ENCODE assay signal across 16 mouse cellular contexts in the genomic region with DNA sequence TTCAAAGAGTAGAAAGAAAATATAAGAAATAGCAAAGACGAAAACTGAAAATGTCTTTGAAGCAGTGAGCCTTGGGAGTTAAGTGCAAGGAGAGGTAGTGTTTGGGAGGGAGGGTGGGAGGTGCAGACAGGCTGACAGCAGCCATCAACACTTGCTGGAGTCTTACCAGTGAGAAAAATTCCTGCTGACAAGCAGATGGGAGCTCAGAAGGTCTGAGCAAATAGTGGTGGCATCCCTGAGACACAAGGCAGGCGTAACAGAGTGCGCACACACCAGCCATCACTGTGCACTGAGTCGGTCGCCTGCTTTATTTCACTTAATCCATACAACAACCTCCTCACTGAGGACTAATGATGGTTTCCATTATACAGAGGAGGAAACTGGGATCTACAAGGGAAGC. TPM values are rescaled to one million over a fixed set of nuclear protein-coding genes. Genes with fewer than 3 reads are reported as not detected.
DNase-seq lines count a peak whose midpoint lies in the region; ATAC-seq lines count a peak whose summit lies in the region.
"Had no signal": no experiment of that assay in that cellular context is flagged by ENCODE, and none has a peak within 500 bp of the region (broad histone marks: within the 10 kb centered on the region; RNA-seq: fewer than 3 reads in every experiment).

No protein-coding gene starts in this region.

- H3K4me3 ChIP-seq in forebrain, embryonic 15.5 days = no peak overlapping the region
- H3K4me3 ChIP-seq in forebrain, embryonic 10.5 days = no peak overlapping the region
- H3K4me3 ChIP-seq in heart, embryonic 16.5 days (ENCODE audit: low read length) = no peak overlapping the region
- H3K4me3 ChIP-seq in midbrain, embryonic 12.5 days = no peak overlapping the region
- no peak overlapping the region for H3K4me3 ChIP-seq in midbrain, embryonic 13.5 days (replicated peaks)
- H3K4me3 ChIP-seq: embryonic facial prominence, embryonic 13.5 days; intestine, embryonic 15.5 days; layer of hippocampus, adult 2 months; liver, embryonic 12.5 days had no signal

- no peaks in the 10 kb centered on the region for H3K9me3 ChIP-seq in forebrain, embryonic 15.5 days
- no peaks in the 10 kb centered on the region for H3K9me3 ChIP-seq in forebrain, embryonic 10.5 days
- no peaks in the 10 kb centered on the region for H3K9me3 ChIP-seq in heart, embryonic 16.5 days (replicated peaks; ENCODE audit: control insufficient read depth, low read length)
- no peaks in the 10 kb centered on the region for H3K9me3 ChIP-seq in midbrain, embryonic 12.5 days
- no peaks in the 10 kb centered on the region for H3K9me3 ChIP-seq in midbrain, embryonic 13.5 days
- H3K9me3 ChIP-seq: embryonic facial prominence, embryonic 13.5 days; intestine, embryonic 15.5 days; liver, embryonic 12.5 days had no signal

- ATAC-seq in forebrain, embryonic 15.5 days (replicated peaks) = peak; percentile 85
- ATAC-seq in heart, embryonic 16.5 days (replicated peaks; ENCODE audit: extremely low read depth, insufficient read depth, low FRiP score) = no peak
- no peak for ATAC-seq in midbrain, embryonic 12.5 days (ENCODE audit: low FRiP score, low read depth)
- ATAC-seq in midbrain, embryonic 13.5 days = no peak
- ATAC-seq: intestine, embryonic 15.5 days; Patski had no signal

- H3K4me2 ChIP-seq in forebrain, embryonic 15.5 days (replicated peaks) = no peak overlapping the region
- no peak overlapping the region for H3K4me2 ChIP-seq in heart, embryonic 16.5 days (ENCODE audit: low read depth, low read length)
- H3K4me2 ChIP-seq in midbrain, embryonic 12.5 days (replicated peaks) = no peak overlapping the region
- H3K4me2 ChIP-seq in midbrain, embryonic 13.5 days (replicated peaks) = no peak overlapping the region
- H3K4me2 ChIP-seq: embryonic facial prominence, embryonic 13.5 days; intestine, embryonic 15.5 days; liver, embryonic 12.5 days had no signal

- H3K27me3 ChIP-seq in forebrain, embryonic 15.5 days = no peaks in the 10 kb centered on the region
- no peaks in the 10 kb centered on the region for H3K27me3 ChIP-seq in forebrain, embryonic 10.5 days (ENCODE audit: poor library complexity, severe bottlenecking)
- no peaks in the 10 kb centered on the region for H3K27me3 ChIP-seq in heart, embryonic 16.5 days (ENCODE audit: control insufficient read depth, insufficient read depth, low read length)
- H3K27me3 ChIP-seq in midbrain, embryonic 12.5 days = no peaks in the 10 kb centered on the region
- H3K27me3 ChIP-seq in midbrain, embryonic 13.5 days = 0 out of 2 replicates have a peak, but pooled peaks cover 4% of the 10 kb centered on the region
- H3K27me3 ChIP-seq: embryonic facial prominence, embryonic 13.5 days; intestine, embryonic 15.5 days; liver, embryonic 12.5 days; Patski had no signal

- H3K9ac ChIP-seq in forebrain, embryonic 15.5 days (replicated peaks) = no peak overlapping the region
- H3K9ac ChIP-seq in heart, embryonic 16.5 days (ENCODE audit: low read length) = no peak overlapping the region
- no peak overlapping the region for H3K9ac ChIP-seq in midbrain, embryonic 12.5 days (replicated peaks)
- H3K9ac ChIP-seq in midbrain, embryonic 13.5 days (replicated peaks) = no peak overlapping the region
- H3K9ac ChIP-seq: embryonic facial prominence, embryonic 13.5 days; intestine, embryonic 15.5 days; liver, embryonic 12.5 days had no signal

- DNase-seq in forebrain, embryonic 10.5 days (ENCODE audit: extremely low spot score, low spot score) = no peak
- no peak for DNase-seq in heart, adult 11 months
- DNase-seq in telencephalon, adult 2 months (ENCODE audit: low read depth, low spot score) = peak; percentile 44
- DNase-seq: B cell, adult 2 months; gastrocnemius, postnatal 25 days; retina, postnatal 1 day; thymus, postnatal 36 days had no signal

- 63% methylated on average over 5 of the region's 5 CpGs for WGBS in forebrain, embryonic 15.5 days
- 91% methylated on average over 5 of the region's 5 CpGs for WGBS in forebrain, embryonic 10.5 days
- WGBS in heart, embryonic 16.5 days = 42% methylated on average over 5 of the region's 5 CpGs
- WGBS in midbrain, embryonic 12.5 days = 79% methylated on average over 5 of the region's 5 CpGs
- WGBS in midbrain, embryonic 13.5 days = 75% methylated on average over 5 of the region's 5 CpGs

- no peaks in the 10 kb centered on the region for H3K36me3 ChIP-seq in forebrain, embryonic 15.5 days
- no peaks in the 10 kb centered on the region for H3K36me3 ChIP-seq in forebrain, embryonic 10.5 days (replicated peaks)
- H3K36me3 ChIP-seq in heart, embryonic 16.5 days (ENCODE audit: control insufficient read depth, insufficient read depth) = no peaks in the 10 kb centered on the region
- no peaks in the 10 kb centered on the region for H3K36me3 ChIP-seq in midbrain, embryonic 12.5 days
- H3K36me3 ChIP-seq in midbrain, embryonic 13.5 days = no peaks in the 10 kb centered on the region
- H3K36me3 ChIP-seq: embryonic facial prominence, embryonic 13.5 days; intestine, embryonic 15.5 days; liver, embryonic 12.5 days had no signal

- H3K4me1 ChIP-seq in forebrain, embryonic 15.5 days = peaks cover 28% of the 10 kb centered on the region
- peaks cover 29% of the 10 kb centered on the region for H3K4me1 ChIP-seq in forebrain, embryonic 10.5 days
- peaks cover 31% of the 10 kb centered on the region for H3K4me1 ChIP-seq in heart, embryonic 16.5 days (ENCODE audit: control insufficient read depth, insufficient read depth, low read length)
- peaks cover 16% of the 10 kb centered on the region for H3K4me1 ChIP-seq in midbrain, embryonic 12.5 days
- H3K4me1 ChIP-seq in midbrain, embryonic 13.5 days (replicated peaks) = peaks cover 20% of the 10 kb centered on the region

- no peak overlapping the region; the same call in 1 of the 2 replicates for H3K27ac ChIP-seq in forebrain, embryonic 15.5 days (replicated peaks)
- H3K27ac ChIP-seq in forebrain, embryonic 10.5 days = no peak overlapping the region
- peak overlapping the region; percentile 51; the same call in 1 of the 2 replicates for H3K27ac ChIP-seq in heart, embryonic 16.5 days (ENCODE audit: low read length)
- H3K27ac ChIP-seq in midbrain, embryonic 12.5 days (replicated peaks) = 0 out of 2 replicates have a peak overlapping the region, but pooled peaks have one; percentile 20
- H3K27ac ChIP-seq in midbrain, embryonic 13.5 days = no peak overlapping the region
- H3K27ac ChIP-seq: intestine, embryonic 15.5 days; layer of hippocampus, adult 2 months; liver, embryonic 12.5 days had no signal

RNA-seq across cellular contexts. Expression of gene Disp1, which starts 37.8 kb away (rescaled TPM):
- 5.6 and 5.9 TPM in 2 replicates for polyA plus RNA-seq in forebrain, embryonic 15.5 days (2015; fragmentation: Nextera tagmentation; extraction: Ambion mirVana)
- 9.2 and 10.3 TPM in 2 replicates for polyA plus RNA-seq in forebrain, embryonic 10.5 days (2016; fragmentation: Nextera tagmentation; extraction: Ambion mirVana)
- polyA plus RNA-seq in heart, embryonic 16.5 days (2015; fragmentation: Nextera tagmentation; extraction: Ambion mirVana) = 9.9 and 10.3 TPM in 2 replicates
- 12.2 and 13.2 TPM in 2 replicates for polyA plus RNA-seq in midbrain, embryonic 12.5 days (2016; fragmentation: Nextera tagmentation; extraction: Ambion mirVana)
- polyA plus RNA-seq in midbrain, embryonic 13.5 days (2015; fragmentation: Nextera tagmentation; extraction: Ambion mirVana) = 8.0 and 9.2 TPM in 2 replicates

Comparison
In these comparisons a context has a peak if more than half of its experiments do, and no peak if none do; other contexts are left out.
1. H3K27ac ChIP-seq: peak in heart, embryonic 16.5 days (single experiment) and midbrain, embryonic 12.5 days (single experiment); none in forebrain, embryonic 15.5 days (single experiment), forebrain, embryonic 10.5 days (single experiment) and midbrain, embryonic 13.5 days (single experiment).